Mouse (Mus musculus) T-cell, adult 2 months (primary cell): ENCODE measurements around the gene Fam192a.

Source experiments
- DNase-seq: peaks from one replicate; pipeline ENCODE4 v3.0.0; 2022; ENCODE audit warnings: low spot score

Gene Fam192a

DNA sequence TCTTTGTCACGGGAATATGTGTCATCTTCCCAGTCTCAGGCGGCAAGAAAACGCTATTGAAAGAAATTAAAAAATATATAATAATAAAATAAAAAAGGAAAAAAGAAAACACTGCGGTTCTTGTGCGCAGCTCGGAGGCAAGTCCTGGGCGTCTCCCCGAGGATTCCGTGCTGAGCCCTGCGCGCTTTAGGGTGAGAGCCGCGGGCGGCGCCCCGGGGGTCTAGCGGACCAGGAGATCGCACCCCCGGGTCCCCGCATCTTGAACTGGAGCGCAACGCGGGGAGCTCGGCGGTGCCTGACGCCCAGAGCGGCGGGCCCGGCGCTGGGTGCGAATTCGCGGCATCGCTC lies 69.3 kb downstream of the Fam192a start:
- DNase-seq, result no peak

DNA sequence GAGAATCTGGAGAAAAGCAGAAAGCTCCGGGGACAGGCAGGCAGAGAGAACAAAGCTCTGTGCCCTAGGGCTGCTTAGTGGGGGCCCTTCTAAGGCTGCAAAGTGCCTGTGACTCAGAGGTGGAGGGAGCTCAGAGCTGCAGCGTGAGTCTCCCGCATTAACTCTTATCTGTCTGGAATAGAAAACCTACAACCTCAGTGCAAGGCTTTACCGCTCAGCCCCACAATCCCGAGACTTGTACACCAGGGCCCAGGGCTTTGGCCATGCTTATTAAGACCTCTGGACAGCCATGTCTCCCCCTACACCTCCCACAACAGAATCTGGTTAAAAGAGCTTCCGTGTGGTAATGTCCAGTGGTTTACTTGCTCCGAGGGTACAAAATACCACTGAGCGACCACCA lies 69.8 kb downstream of the Fam192a start:
- no peak for DNase-seq

DNA sequence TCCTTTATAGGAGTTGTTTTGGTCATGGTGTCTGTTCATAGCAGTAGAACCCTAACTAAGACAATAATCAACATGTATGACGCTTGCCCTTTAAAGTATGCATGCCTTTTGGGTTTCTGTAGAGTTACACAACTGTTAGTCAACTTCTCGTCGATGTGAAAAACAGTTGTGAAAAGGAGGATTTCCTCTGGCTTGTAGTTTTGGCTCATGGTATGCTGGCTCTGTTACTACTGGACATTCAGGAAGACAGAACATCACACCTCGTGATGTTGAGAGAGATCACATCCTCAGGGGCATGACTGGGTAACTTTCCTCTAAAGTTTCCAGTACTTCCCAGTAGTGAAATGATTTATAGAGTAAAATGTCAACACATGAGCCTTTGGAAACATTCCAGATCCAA lies 71.2 kb downstream of the Fam192a start:
- DNase-seq, result no peak

DNA sequence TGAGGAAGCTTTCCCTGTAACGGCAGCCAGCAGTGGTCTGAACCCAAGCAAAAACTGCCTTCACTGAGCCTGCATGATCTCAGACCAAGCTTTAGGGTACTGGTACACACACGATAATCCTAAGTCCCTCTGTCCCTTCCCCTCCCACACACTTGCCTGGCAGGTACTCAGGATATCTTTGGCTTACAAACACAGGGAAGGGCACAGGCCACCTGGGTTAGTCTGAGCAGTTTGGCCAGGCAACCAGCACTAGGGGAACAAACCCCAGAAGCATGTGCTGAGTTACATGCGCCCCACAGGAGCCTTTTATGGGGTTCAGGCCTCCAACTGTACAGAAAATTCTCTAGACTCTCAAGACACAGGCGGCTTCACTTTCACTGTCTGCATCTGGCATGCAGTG lies 71.9 kb downstream of the Fam192a start:
- no peak for DNase-seq

DNA sequence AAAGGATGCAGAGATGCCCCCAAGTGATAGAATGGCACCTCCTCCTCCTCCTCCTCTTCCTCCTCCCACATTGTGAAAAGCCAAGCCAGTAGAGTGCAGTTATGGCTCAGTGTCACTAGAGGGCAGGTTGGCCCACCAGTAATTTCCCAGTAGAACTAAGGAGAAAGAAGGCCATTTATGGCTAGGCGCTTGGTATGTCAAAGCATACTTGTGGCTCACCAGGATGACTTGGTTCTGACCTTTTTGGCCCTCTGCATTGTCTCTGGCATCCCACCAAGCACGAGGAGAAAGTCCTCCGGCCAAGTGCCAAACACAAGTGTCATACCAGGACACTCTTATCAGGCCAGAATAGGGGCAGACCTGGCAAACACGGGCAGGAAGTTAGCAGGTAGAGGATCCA lies 73.6 kb downstream of the Fam192a start:
- peak; percentile 46 for DNase-seq

DNA sequence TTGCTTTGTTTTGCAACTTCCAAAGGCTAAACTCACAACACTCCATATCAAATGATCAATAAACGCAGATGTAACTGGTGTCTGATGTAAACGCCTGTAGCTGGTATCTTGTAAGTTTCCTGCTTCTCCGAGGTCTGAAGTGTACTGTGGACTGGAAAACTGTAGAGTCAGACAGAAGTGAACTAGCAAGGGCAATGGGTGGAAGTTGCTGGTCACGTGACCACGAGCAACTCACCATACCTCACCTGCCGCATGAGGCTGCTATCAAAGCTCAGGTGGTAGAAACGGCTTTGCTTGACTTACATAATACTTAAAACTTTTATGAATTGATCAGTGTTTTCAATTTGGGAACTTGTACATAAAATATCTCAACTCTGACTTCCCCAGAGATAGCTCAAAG lies 74.6 kb downstream of the Fam192a start:
- no peak for DNase-seq

DNA sequence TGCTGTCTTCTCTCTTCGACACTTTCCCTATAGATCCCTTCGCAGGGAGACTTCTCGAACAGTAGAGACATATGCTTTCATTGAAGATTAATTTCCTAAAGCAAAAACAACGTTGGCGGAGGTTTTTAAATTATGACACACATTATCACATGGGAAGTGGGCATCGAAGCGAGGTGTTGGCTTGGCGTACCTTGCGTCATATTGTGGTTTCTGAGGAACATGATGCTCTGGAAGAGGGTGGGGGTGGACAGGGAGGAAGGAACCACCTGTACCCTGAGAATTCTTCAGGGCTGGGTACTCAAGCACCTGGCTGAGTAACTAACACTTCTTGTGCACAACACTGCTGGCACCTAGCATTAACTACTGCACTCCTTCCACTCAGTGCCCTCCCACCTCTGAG lies 77.2 kb downstream of the Fam192a start:
- no peak for DNase-seq
